Mouse (Mus musculus) E14TG2a.4 (cell line): ENCODE results near the gene Sp4.

Experiments used
- CTCF ChIP-seq: conservative IDR thresholded peaks from 2 replicates; pipeline ENCODE4 v1.5.1; 2014; ENCODE audit warnings: low read length
- POU5F1 ChIP-seq: IDR thresholded peaks from 2 replicates; pipeline ENCODE4 v1.6.1; 2014; ENCODE audit warnings: low read length, borderline replicate concordance

DNA sequence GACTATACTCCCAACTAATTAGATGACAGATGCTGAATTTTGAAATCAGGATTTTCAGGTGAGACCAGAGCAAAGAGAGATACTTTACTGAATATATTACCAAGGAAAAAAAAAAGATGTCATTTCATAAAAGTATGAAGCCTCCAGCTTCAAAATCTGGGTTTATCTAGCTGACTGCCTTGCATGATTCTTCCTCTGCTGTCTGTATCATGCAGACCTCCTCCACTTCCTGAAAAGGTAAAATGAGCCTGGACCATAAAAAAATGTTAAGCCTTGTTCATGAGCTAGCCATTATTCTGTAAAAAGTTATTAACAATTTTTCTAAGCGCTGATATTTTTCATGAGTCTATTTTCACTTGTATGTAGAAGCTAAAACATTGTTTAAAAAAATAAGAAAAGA is 5.4 kb downstream of the Sp4 start:
- TF ChIP-seq CTCF (no peak), POU5F1 (no peak)
